In genomic region chr17:88598570-88599368, GRCm38 (mm10) we compare ENCODE assay signal across 8 mouse cellular contexts. TPM values are rescaled to one million over a fixed set of nuclear protein-coding genes. Genes with fewer than 3 reads are reported as not detected.
DNase-seq lines count a peak whose midpoint lies in the region; ATAC-seq and TF ChIP-seq lines count a peak whose summit lies in the region.
"Had no signal": no experiment of that assay in that cellular context is flagged by ENCODE, and none has a peak within 500 bp of the region (broad histone marks: within the 10 kb centered on the region; RNA-seq: fewer than 3 reads in every experiment).

No protein-coding gene starts in this region.

- H3K27ac ChIP-seq in heart, postnatal 0 days (ENCODE audit: low read depth): peak overlapping the region; percentile 89

- peaks cover 17% of the 10 kb centered on the region; the same call in 1 of the 2 replicates for H3K4me1 ChIP-seq in heart, postnatal 0 days (ENCODE audit: control insufficient read depth, insufficient read depth)

- peak; percentile 53 for ATAC-seq in CD4-positive, CD25-positive, alpha-beta regulatory T cell, adult 4 months
- ATAC-seq in heart, postnatal 0 days (ENCODE audit: insufficient read depth, low read depth): no peak

- H3K9me3 ChIP-seq in heart, postnatal 0 days (replicated peaks; ENCODE audit: control insufficient read depth, low read length): no peaks in the 10 kb centered on the region

- no peaks in the 10 kb centered on the region for H3K36me3 ChIP-seq in heart, postnatal 0 days (replicated peaks; ENCODE audit: control insufficient read depth, insufficient read depth, low read length)

- no peak for TF ChIP-seq EP300 in heart, postnatal 0 days (IDR thresholded peaks at IDR 0.05; ENCODE audit: low read depth)

- peak overlapping the region; percentile 82; the same call in 1 of the 2 replicates for H3K4me3 ChIP-seq in heart, postnatal 0 days (ENCODE audit: low read depth, low read length)

- DNase-seq in adipocyte (ENCODE audit: low spot score): peak; percentile 69
- peak; percentile 49 for DNase-seq in heart, postnatal 0 days (ENCODE audit: low spot score)
- peak; percentile 24 for DNase-seq in lung, postnatal 10 days
- DNase-seq in urinary bladder, postnatal 14 days (ENCODE audit: low spot score): no peak
- no peak for DNase-seq in frontal cortex, adult 2 months (ENCODE audit: extremely low spot score in 1 of 2, low spot score in 1 of 2)
- DNase-seq in layer of hippocampus, postnatal 10 days (ENCODE audit: low spot score in 2 of 2): no peak

- H3K9ac ChIP-seq in heart, postnatal 0 days (replicated peaks; ENCODE audit: low read depth, low read length): no peak overlapping the region

- TF ChIP-seq CTCF in heart, postnatal 0 days (IDR thresholded peaks at IDR 0.05; ENCODE audit: low read depth): no peak; the same call in 1 of the 2 replicates

- no peaks in the 10 kb centered on the region for H3K27me3 ChIP-seq in heart, postnatal 0 days (ENCODE audit: control insufficient read depth, insufficient read depth, low read length)

- 15% methylated on average over 14 of the region's 14 CpGs for WGBS in heart, postnatal 0 days

- H3K4me2 ChIP-seq in heart, postnatal 0 days (ENCODE audit: low read depth, low read length): peak overlapping the region; percentile 93

RNA-seq across cellular contexts. Expression of gene Ston1, which starts 1.3 kb away (rescaled TPM):
- 1 to 10 TPM; 2.1 to 2.9 TPM for polyA plus RNA-seq in CD4-positive, CD25-positive, alpha-beta regulatory T cell, adult 4 months (2017; shearing (Covaris generic))
- 4.2 and 9.0 TPM in 2 replicates for total RNA-seq in heart, postnatal 0 days (2014; rRNA removed; ENCODE audit: low replicate concordance)
- polyA plus RNA-seq in heart, postnatal 0 days (2015; fragmentation: Nextera tagmentation; extraction: Ambion mirVana): 3.9 and 4.1 TPM in 2 replicates
- polyA plus RNA-seq in frontal cortex, adult 2 months (2012; rRNA removed): 3.4 and 4.0 TPM in 2 replicates
- 10 to 100 TPM; 10.1 to 12.7 TPM for total RNA-seq in layer of hippocampus, postnatal 10 days (2021)
- polyA plus RNA-seq: erythroblast, embryonic 14.5 days had no signal

Comparison
In these comparisons a context has a peak if more than half of its experiments do, and no peak if none do; other contexts are left out.
1. DNase-seq: peak in adipocyte (single experiment), heart, postnatal 0 days (single experiment) and lung, postnatal 10 days (single experiment); none in urinary bladder, postnatal 14 days (single experiment), frontal cortex, adult 2 months (0 of 2) and layer of hippocampus, postnatal 10 days (0 of 2).